Mouse (Mus musculus): ENCODE measurements around the gene Map3k12. TPM values are rescaled to one million over a fixed set of nuclear protein-coding genes. Genes with fewer than 3 reads are reported as not detected.

Map3k12 gene
- polyA plus RNA-seq, 1 experiment from 2014 or later = 35.2 TPM

- H3K27ac ChIP-seq = no peak overlapping the region
Observed at GRCm38 (mm10) chr15:102531586-102531985, 14.7 kb upstream of the Map3k12 start.

DNA sequence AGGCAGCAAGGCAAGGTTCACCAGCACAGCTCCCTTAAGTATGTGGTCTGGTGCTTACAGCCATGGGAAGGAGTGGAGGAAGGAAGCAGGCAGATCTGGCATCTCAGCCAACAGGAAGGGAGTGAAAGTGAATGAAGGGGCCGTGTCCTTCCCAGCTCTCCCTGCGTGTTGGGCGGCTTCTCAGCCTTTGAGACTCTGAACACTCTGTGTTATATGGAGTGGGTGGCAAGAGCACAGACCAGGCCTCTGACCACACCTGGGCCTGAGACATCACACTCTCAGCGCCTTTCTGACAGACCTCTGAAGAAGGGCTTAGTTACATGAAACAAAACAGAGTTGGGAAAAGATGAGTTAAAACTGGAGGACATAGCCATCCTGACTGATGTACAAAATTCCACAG lies 13.7 kb upstream of the Map3k12 start:
- no peak for DNase-seq (ENCODE audit: low spot score)
- Histone ChIP-seq H3K4me1 (replicated peaks) (no peaks in the 10 kb centered on the region), H3K27me3 (ENCODE audit: insufficient read depth, poor library complexity, severe bottlenecking) (no peaks in the 10 kb centered on the region), H3K4me3 (no peak overlapping the region), H3K36me3 (peaks cover 76% of the 10 kb centered on the region), H3K27ac (no peak overlapping the region), H3K9me3 (no peaks in the 10 kb centered on the region)
- 83% methylated on average over 4 of the region's 4 CpGs for WGBS

More at GRCm38 (mm10) chr15:102531586-102531985, 14.7 kb upstream of the Map3k12 start:
- Histone ChIP-seq H3K36me3 (peaks cover 83% of the 10 kb centered on the region), H3K4me3 (no peak overlapping the region), H3K27me3 (ENCODE audit: insufficient read depth, poor library complexity, severe bottlenecking) (no peaks in the 10 kb centered on the region), H3K9me3 (no peaks in the 10 kb centered on the region), H3K4me1 (replicated peaks) (no peaks in the 10 kb centered on the region)
- WGBS = 85% methylated on average over 4 of the region's 4 CpGs
- no peak for DNase-seq (ENCODE audit: low spot score)

DNA sequence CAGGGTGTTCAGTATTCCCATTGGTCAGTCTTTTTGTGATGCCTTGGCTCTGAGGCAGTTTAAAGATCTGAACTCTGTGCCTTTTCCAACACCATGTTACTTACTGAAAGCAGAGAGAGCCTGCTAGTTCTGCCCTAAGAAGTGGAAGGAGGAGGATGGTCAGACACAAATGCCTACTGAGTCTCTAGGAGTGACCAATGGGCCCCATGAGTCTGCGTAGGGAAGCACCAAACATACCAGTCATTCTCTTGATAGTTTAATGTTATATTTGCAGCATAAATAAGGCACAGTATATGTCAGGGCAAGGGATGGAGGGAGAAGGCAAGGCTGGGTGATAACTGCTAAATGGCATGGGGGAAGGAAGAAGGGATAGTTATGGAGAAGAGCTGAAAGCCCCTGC lies 11.5 kb upstream of the Map3k12 start:
- no peak overlapping the region for H3K27ac ChIP-seq
- no peak overlapping the region for H3K4me3 ChIP-seq
- no peak for DNase-seq (ENCODE audit: low spot score)
- H3K4me1 ChIP-seq (replicated peaks) = no peaks in the 10 kb centered on the region
- H3K27me3 ChIP-seq (ENCODE audit: insufficient read depth, poor library complexity, severe bottlenecking) = no peaks in the 10 kb centered on the region
- H3K9me3 ChIP-seq = no peaks in the 10 kb centered on the region
- WGBS = 96% methylated on average over 1 of the region's 1 CpGs
- peaks cover 79% of the 10 kb centered on the region for H3K36me3 ChIP-seq

DNA sequence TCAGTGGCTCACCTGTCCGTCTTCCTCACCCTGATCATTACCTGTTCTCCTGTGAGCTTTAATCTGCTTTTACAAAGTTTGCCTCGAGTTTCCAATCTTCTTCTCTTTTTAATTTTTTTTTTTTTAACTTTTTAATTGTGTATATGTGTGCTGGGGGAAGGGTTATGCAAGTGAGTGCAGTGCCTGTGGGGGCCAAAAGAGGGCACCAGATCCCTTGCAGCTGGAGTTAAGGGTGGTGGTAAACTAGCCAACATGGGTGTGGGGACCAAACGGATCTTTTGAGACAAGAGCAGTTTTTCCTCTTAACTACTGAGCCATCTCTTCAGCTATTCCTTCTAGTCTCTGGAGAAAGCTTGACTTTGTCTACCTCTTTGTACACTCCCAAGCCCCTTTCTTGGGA lies 11.1 kb upstream of the Map3k12 start:
- Histone ChIP-seq H3K4me3 (no peak overlapping the region), H3K36me3 (peaks cover 76% of the 10 kb centered on the region), H3K27ac (no peak overlapping the region), H3K9me3 (no peaks in the 10 kb centered on the region), H3K4me1 (replicated peaks) (no peaks in the 10 kb centered on the region), H3K27me3 (ENCODE audit: insufficient read depth, poor library complexity, severe bottlenecking) (no peaks in the 10 kb centered on the region)
- 74% methylated on average over 3 of the region's 3 CpGs for WGBS
- DNase-seq (ENCODE audit: low spot score) = no peak

DNA sequence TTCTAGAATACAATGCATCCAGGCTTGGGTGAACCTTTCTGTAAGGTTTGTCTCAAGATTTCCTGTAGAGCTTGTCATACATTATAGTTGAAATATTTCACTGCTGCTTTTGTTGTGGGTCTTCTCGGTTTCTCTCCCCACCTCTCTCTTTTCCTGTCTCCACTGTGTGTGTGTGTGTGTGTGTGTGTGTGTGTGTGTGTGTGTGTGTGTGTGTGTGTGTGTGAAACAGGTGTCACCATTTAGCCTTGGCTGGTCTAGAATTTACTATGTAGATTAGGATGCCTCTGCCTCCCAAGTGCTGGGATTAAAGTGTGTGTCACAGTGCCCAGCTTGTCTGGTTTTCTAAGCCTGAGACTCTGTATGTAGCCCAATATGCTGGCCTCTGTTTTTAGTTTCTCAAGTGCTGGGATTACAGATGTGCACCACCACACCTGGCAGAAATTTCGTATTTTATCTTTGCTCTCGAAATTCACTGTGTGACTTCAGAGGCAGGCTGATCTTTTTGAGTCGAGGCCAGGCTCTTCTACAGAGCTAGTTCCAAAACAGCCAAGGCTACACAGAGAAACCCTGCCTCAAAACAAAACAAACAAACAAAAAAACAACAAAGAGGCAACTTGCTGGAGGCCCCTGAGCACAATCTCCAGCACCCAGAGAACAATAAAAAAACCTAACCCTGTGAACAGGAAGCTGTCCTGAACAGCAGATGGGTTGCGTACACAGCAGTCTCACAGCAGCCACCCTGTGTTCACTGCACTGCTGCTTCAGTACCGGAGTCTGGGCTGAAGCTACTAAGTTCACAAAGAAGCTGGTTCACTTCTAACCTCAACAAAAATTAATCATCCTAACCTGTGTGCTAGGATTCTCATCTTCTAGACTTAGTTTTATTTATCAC lies 9.5 kb upstream of the Map3k12 start:
- no peak for DNase-seq (ENCODE audit: low spot score)
- WGBS = 88% methylated on average over 6 of the region's 6 CpGs
- no peak overlapping the region for H3K27ac ChIP-seq
- H3K4me1 ChIP-seq (replicated peaks) = no peaks in the 10 kb centered on the region
- H3K27me3 ChIP-seq (ENCODE audit: insufficient read depth, poor library complexity, severe bottlenecking) = no peaks in the 10 kb centered on the region
- no peak overlapping the region for H3K4me3 ChIP-seq
- no peaks in the 10 kb centered on the region for H3K9me3 ChIP-seq
- peaks cover 78% of the 10 kb centered on the region for H3K36me3 ChIP-seq

GRCm38 (mm10) chr15:102524892-102525485 lies 8.1 kb upstream of the Map3k12 start, which contains the start of gene Npff:
Npff (minus strand) TSS chr15:102524942.
- no peaks in the 10 kb centered on the region for H3K27me3 ChIP-seq (ENCODE audit: insufficient read depth, poor library complexity, severe bottlenecking)
- H3K4me3 ChIP-seq = no peak within 1 kb of the TSS
- no peak within 1 kb of the TSS for H3K27ac ChIP-seq
- peaks cover 9% of the 10 kb centered on the region for H3K4me1 ChIP-seq (replicated peaks)
- WGBS = 6% methylated on average over 3 of the region's 3 CpGs
- H3K36me3 ChIP-seq = peaks cover 77% of the 10 kb centered on the region
- H3K9me3 ChIP-seq = no peaks in the 10 kb centered on the region
- DNase-seq (ENCODE audit: low spot score) = peak; percentile 79

- Histone ChIP-seq H3K9me3 (no peaks in the 10 kb centered on the region), H3K27ac (no peak overlapping the region), H3K36me3 (peaks cover 50% of the 10 kb centered on the region), H3K4me1 (replicated peaks) (peaks cover 36% of the 10 kb centered on the region), H3K27me3 (ENCODE audit: insufficient read depth, poor library complexity, severe bottlenecking) (no peaks in the 10 kb centered on the region), H3K4me3 (no peak overlapping the region)
- no peak for DNase-seq (ENCODE audit: low spot score)
- 82% methylated on average over 4 of the region's 4 CpGs for WGBS
Observed at GRCm38 (mm10) chr15:102521480-102521879, 4.6 kb upstream of the Map3k12 start.

- WGBS = 91% methylated on average over 4 of the region's 4 CpGs
- peak overlapping the region; percentile 23; the same call in 1 of the 2 replicates for H3K27ac ChIP-seq
- no peaks in the 10 kb centered on the region for H3K9me3 ChIP-seq
- no peak overlapping the region for H3K4me3 ChIP-seq
- peaks cover 47% of the 10 kb centered on the region for H3K4me1 ChIP-seq (replicated peaks)
- H3K27me3 ChIP-seq (ENCODE audit: insufficient read depth, poor library complexity, severe bottlenecking) = no peaks in the 10 kb centered on the region
- DNase-seq (ENCODE audit: low spot score) = no peak
- H3K36me3 ChIP-seq = peaks cover 45% of the 10 kb centered on the region
Observed at GRCm38 (mm10) chr15:102520416-102520815, 3.6 kb upstream of the Map3k12 start.

GRCm38 (mm10) chr15:102519211-102520141 lies 2.6 kb upstream of the Map3k12 start:
- peak overlapping the region; percentile 99 for H3K27ac ChIP-seq
- peak overlapping the region; percentile 73 for H3K4me3 ChIP-seq
- no peak for DNase-seq (ENCODE audit: low spot score)
- 72% methylated on average over 17 of the region's 17 CpGs for WGBS
- H3K27me3 ChIP-seq (ENCODE audit: insufficient read depth, poor library complexity, severe bottlenecking) = no peaks in the 10 kb centered on the region
- H3K9me3 ChIP-seq = no peaks in the 10 kb centered on the region
- H3K36me3 ChIP-seq = peaks cover 41% of the 10 kb centered on the region
- H3K4me1 ChIP-seq (replicated peaks) = peaks cover 51% of the 10 kb centered on the region

GRCm38 (mm10) chr15:102518859-102519201 lies 2.0 kb upstream of the Map3k12 start:
- Histone ChIP-seq H3K36me3 (peaks cover 35% of the 10 kb centered on the region), H3K27me3 (ENCODE audit: insufficient read depth, poor library complexity, severe bottlenecking) (no peaks in the 10 kb centered on the region), H3K9me3 (no peaks in the 10 kb centered on the region), H3K4me3 (peak overlapping the region; percentile 73), H3K4me1 (replicated peaks) (peaks cover 51% of the 10 kb centered on the region), H3K27ac (peak overlapping the region; percentile 99)
- 14% methylated on average over 9 of the region's 9 CpGs for WGBS
- no peak for DNase-seq (ENCODE audit: low spot score)

GRCm38 (mm10) chr15:102517976-102518858 lies 1.4 kb upstream of the Map3k12 start, which contains the start of gene Tarbp2:
Tarbp2 (plus strand) TSS chr15:102518192.
- DNase-seq (ENCODE audit: low spot score) = peak; percentile 99
- Histone ChIP-seq H3K27ac (peak within 1 kb of the TSS; percentile 99), H3K9me3 (no peaks in the 10 kb centered on the region), H3K36me3 (peaks cover 31% of the 10 kb centered on the region), H3K4me1 (replicated peaks) (peaks cover 51% of the 10 kb centered on the region), H3K27me3 (ENCODE audit: insufficient read depth, poor library complexity, severe bottlenecking) (no peaks in the 10 kb centered on the region), H3K4me3 (peak within 1 kb of the TSS; percentile 73)
- WGBS = under 1% methylated on average over 60 of the region's 60 CpGs

DNA sequence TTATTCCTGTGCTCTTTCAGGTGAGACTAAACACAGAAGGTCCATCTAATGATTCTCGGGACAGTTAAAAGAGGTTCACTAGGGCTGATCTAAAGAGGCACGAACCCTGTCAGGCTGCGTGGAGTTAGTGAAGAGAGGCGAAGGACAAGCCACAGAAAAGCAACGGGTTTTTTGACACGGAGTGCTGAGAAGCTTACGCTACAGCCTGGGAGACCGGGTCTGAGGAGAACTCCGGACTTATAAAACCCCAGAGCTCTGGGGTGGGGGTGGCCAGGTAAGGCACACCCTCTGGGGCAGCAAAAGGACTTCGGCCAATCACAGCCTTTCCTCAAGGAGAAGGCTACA lies 739 bp upstream of the Map3k12 start:
- Histone ChIP-seq H3K4me3 (peak overlapping the region; percentile 73), H3K4me1 (replicated peaks) (peaks cover 57% of the 10 kb centered on the region), H3K27me3 (ENCODE audit: insufficient read depth, poor library complexity, severe bottlenecking) (no peaks in the 10 kb centered on the region), H3K36me3 (peaks cover 25% of the 10 kb centered on the region), H3K27ac (peak overlapping the region; percentile 99), H3K9me3 (no peaks in the 10 kb centered on the region)
- DNase-seq (ENCODE audit: low spot score) = no peak
- under 1% methylated on average over 10 of the region's 10 CpGs for WGBS
